Mouse (Mus musculus) brain, embryonic 18.5 days (tissue): ENCODE measurements around the gene Dnajc22.
"Not testable (repeated sequence)": the region's sequence is repeated elsewhere in the genome, so short reads cannot be mapped to it uniquely, and the experiment has no call there.

Experiments used
- DNase-seq: peaks from one replicate; pipeline ENCODE4 v3.0.0-alpha.2; 2012; ENCODE audit warnings: low read depth, low spot score

Dnajc22 gene

DNA sequence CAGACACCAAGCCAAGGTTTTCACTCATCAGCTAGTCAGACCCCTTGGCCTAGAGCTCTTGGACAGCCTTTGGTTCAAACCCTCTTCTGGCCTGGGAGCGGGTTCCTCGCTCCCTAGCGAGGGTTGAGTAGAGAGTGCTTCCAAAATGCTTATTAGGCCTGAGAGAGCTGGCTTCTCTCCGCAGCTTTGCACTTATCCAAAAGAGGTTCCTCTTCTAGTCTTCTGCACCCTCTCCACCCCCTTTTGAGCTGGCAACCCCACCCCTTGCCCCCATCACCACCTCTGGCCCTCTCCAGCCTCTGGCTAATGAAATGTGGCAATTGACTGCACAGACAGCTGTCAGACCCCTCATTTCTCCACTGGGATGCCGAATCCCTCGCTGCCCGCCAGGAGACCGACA is at the start of gene Dnajc22:
Dnajc22 (plus strand) TSS at position 301 of the 400 bp plus-strand sequence.
- no peak for DNase-seq

DNA sequence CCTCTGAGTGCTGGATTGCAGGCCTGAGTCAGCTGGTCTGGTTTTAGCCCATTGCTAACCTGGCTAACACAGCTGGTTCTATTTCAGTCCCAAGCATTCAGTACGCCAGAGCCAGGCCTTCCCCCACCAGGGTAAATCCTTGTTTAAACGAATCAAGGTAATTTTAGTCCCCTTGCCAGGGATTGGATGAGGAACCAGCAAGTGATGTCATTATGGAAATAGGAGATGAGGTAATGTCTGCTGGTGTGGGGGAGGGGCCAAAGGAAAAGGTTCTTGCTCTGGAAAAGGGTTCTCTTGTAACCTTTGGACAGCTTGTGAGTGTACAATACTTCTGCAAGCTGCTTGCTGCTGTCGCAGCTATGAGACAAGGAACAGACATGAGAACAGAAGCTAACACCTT is 48.1 kb upstream of the Dnajc22 start:
- DNase-seq = no peak

DNA sequence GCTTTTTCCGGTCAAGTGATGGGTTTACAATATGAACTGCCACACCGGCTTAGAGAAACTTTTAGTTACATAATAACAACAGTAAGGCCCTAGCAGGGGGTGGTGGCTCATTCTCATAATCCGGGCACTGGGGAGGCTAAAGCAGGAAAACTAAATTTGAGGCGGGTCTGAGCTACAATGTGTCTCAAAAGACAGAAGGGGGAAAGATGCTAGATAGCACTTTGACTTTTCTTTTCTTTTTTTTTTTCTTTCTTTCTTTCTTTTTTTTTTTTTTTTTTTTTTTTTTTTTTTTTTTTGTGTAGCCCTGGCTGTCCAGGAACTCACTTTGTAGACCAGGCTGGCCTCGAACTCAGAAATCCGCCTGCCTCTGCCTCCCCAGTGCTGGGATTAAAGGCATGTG is 47.2 kb upstream of the Dnajc22 start:
- DNase-seq = not testable (repeated sequence)

DNA sequence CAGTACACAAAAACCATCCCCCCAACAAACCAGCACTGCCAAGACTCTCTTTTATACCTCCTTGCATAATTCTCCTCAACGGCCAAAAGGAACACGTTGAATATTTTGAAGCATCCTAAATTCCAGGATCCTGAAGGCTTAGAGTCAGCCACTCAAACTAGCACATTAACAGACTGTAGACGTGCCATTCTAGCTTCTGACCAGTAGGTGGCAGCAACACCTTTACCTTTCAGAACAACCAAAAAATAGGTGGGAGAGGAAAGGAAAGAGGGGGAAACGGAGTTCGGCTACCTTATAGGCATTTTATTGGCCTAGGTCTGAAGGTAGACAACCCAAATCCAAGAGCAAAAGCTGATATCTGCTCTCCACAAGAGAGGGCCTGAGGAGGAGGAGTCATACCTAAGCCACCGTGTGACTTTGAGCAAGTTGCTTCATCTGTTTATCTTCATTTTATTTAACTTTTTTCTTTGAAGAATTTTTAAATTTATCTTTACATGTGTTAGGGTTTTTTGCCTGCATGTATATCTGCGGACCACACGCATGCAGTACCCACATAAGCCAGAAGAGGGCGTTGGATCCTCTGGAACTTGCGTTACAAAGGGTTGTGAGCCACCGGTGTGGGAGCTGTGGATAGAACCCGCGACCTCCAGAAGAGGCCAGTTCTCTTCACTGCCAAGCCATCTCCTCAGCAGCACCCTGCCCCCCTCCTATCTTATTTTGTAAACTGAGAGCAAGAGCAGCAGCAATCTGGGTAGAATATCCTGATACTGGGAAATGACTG is 43.3 kb upstream of the Dnajc22 start:
- DNase-seq = no peak

DNA sequence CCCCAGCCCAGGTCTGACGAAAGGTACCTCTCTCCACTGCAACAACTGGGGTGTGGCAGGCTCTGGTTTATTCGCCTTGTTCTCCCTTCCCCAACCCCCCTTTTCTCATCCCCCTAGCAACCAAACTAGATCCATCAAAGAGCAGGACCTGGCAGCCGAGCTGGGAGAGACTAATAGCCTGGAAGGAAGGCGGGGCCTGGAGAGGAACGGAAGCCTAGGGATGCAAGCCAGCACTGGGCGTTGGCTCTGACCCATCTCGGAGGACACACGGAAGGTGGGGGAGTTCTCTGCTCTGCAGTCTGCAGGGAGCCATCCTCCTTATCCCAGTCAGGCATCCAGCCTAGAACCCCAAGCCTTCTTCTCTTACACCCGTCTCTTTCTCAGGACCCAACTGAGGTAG is 39.6 kb upstream of the Dnajc22 start:
- no peak for DNase-seq

DNA sequence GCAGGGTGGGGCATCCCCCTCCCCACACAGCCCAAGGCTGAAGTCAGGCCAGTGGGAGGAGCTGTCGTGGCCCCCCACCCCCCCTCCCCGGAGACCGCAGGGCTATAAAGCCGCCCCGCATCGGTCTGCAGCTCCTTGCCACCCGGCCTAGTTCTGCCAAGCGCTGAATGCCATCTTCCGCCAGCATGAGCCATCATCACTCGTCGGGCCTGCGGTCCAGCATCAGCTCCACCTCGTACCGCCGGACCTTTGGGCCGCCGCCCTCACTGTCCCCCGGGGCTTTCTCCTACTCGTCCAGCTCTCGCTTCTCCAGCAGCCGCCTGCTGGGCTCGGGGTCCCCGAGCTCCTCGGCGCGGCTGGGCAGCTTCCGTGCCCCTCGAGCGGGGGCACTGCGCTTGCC is 37.9 kb upstream of the Dnajc22 start, which contains the start of gene Prph:
Prph (plus strand) TSS at position 135 of the 400 bp plus-strand sequence.
- no peak for DNase-seq

DNA sequence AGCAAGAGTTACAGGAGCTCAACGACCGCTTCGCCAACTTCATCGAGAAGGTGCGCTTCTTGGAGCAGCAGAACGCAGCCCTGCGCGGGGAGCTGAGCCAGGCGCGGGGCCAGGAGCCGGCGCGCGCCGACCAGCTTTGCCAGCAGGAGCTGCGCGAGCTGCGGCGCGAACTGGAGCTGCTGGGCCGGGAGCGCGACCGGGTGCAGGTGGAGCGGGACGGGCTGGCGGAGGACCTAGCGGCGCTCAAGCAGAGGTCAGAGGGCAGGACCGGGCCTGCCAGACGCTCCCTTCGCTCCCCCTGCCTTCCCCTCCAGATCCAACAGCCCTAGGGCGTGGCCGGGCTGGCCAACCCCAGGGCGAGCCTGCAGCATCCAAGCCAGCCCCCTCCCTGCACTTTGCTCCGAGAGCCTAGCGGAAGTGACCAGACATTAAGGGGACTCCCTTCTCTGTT is 37.4 kb upstream of the Dnajc22 start:
- no peak for DNase-seq

DNA sequence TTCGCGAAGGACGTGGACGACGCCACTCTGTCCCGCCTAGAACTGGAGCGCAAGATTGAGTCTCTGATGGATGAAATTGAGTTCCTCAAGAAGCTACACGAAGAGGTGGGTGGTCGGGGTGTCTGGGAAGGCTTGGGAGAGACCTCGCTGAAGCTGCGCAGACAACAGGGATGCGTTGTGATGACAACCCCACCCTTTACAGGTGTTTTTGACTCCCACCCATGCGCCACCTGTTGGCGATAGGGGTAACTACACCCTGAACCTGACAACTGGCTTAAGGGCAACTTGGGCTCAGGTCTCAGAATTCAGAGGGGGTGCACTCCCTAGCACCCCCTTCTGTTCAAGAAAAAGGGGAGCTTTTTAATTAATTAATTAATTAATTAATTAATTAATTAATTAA is 36.6 kb upstream of the Dnajc22 start:
- DNase-seq = no peak

DNA sequence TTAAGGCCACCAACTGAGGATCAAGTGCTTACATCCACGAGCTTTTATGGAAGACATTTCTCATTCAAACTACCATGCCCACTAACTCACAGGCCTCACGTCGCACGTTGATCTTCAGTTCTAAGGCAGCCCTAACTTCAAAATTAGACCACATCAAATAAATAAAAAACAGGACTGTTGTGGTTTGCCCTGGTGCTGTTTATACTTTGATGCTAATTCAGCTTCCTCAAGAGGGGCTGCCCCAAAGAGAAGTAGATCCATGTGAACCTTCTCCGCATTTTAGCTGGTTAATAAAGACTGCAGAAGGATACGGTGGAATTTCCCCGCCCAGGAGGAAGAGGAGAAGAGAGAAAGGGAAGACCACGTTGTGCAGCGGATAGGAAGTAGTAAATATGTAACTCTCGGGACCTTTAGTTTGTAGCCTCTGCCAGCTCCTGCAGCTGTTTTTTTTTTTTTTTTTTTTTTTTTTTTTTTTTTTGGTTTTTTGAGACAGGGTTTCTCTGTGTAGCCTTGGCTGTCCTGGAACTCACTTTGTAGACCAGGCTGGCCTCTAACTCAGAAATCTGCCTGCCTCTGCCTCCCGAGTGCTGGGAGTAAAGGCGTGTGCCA is 27.3 kb upstream of the Dnajc22 start:
- DNase-seq = no peak

DNA sequence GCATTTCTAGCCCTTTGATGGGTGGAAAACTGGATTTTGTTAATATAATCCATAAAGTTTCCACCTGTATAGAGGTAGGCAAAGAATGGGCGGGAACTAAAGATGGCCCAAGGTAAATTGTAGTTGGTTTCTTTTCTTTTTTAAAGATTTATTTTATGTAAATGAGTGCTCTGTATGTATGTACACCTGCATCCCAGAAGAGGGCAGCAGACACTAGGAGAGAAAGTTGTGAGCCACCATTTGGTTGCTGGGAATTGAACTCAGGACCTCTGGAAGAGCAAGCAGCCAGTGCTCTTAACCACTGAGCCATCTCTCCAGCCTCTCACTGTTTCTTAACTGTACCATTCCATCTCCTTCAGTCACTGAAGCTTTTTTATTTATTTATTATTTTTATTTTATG is 21.0 kb upstream of the Dnajc22 start:
- DNase-seq = no peak

DNA sequence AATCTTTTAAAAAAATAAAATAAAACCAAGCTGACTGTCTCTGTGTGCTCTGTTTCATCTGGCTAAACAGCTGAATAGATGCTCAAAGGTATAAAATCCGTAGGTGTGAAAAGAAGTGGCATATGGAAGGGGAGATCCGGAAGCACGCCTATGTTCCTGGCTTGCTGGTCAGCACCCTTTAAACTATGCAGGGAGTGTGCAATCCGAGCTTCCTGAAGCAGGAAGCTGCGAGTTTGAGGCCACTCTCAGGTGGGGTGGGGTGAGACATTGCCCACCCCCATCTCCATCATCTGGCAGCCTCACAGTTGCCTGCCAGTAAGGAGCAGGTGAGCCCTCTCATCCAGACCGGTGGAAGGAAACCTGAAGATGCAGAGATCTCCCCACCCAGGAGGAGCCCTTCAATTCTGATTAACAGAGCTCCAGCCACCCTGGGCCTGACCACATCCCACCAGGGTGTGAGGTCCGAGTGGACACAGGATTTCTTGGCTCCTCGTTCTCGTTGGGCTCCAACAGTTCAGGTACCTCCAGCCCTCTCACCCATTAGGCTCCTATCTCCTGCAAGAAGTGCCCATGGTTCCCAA is 18.9 kb upstream of the Dnajc22 start, which contains the start of gene Troap:
Troap (plus strand) TSS at position 557 of the 581 bp plus-strand sequence.
- DNase-seq = no peak

DNA sequence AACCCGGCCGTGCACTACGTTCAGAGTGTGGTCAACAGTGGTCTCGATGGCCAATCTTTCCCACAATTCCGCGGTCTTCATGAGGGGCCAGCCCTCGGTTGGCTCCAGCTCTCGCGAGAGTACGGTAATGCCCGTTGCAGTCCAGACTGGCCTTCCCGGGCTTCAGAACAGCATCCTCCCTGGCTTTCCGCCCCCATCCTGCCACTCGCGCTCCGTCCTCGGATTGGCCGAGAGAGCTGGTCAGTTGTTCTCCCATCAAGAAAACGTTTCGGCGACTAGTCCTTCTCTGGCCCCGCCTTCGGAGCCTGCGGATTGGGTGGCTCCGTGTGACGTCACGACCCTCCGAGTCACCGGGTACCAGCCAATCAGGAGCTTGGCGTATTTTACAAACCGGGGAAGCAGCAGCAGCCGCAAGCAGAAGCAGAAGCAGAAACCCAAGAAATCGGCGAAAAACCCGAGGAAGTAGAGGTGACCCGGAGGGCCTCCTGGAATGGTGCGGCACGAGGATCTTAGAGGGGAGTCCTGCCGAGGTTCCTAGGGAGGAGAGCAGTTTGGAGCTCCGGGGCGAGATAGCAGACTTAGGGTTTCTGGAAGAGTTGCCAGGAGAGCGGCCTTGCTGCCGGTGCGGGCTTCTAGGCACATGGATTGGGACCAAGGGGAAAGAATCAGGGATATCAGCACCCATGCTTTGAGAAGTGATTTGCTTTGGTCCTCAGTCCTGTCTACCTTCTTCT is 18.2 kb upstream of the Dnajc22 start:
- peak; percentile 94 for DNase-seq

DNA sequence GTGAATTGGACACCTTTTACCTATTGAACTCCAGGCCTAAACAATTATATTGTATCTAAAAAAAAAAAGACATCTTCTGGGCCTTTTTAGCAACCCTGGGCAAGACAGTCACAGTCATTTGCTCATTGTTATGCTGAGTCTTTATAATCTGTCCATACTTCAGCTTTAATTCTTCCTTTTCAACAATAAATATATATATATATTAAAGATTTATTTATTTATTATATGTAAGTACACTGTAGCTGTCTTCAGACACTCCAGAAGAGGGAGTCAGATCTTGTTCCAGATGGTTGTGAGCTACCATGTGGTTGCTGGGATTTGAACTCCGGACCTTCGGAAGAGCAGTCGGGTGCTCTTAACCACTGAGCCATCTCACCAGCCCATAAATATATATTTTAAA is 17.0 kb upstream of the Dnajc22 start:
- DNase-seq = not testable (repeated sequence)

DNA sequence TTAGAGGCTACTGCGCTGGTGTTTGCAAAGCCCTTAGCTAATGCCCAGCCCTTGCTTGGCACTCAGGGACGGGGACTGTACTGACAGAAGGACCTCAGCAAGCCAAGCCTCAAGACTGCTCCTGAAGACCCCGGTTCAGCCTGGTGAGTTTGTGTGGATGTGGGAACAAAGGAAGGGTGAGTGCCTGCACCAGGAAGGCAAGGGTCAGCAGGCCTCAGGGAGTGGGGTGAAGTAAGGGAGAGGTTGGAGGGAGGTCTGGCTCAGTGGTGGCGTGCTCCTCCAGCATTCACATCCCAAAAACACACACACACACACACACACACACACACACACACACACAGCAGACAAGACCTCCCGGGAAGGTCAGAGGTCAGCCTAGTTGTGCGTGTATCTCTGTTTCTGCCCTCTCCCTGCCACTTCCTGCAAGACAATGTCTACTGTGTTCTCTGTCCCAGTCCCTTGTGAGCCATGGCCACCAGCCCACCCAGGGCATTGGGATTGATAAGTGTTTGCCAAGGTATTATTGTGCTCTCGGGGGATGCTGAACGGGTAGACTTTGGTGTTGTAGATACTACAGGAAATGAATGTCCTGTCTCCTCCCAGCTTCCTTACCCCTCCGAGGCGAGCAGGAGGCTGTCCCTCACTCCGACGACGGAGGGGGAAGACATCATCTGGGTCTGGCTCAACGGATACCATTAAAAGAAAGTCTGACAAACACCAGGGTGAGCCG is 14.6 kb upstream of the Dnajc22 start:
- no peak for DNase-seq

DNA sequence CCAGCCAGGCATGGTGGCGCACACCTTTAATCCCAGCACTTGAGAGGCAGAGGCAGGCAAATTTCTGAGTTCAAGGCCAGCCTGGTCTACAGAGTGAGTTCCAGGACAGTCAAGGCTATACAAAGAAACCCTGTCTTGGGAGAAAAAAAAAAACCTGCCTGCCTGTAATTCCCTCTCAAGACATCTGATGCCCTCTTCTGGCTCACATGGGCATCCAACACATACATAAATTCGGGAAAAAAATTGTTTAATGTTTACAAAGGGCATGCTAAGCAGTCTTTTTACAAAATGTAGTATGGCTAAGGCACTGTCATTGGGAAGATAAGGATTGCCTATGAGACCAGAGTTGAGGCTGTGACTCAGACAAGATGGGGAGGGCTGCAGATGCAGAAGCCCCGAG is 13.2 kb upstream of the Dnajc22 start:
- no peak for DNase-seq

DNA sequence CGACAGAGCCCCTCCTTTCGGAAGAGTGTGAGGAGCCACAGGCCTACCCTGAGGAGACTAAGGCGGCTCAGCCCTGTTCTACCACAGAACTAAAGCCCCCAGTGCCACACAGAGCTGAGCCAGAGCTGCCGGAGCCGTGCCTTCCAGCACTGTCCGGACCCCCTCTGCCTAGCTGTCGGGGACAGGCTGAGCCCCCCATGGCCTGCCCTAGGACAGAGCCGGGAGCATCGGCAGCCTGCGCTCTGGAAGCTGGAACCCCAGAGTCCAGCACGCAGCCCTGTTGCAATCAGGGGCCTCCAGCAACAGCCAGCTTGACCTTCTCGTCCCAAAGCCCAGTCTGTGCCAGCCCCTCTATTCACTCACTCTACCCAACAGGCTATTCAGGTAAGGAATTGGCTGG is 10.6 kb upstream of the Dnajc22 start:
- DNase-seq = no peak

DNA sequence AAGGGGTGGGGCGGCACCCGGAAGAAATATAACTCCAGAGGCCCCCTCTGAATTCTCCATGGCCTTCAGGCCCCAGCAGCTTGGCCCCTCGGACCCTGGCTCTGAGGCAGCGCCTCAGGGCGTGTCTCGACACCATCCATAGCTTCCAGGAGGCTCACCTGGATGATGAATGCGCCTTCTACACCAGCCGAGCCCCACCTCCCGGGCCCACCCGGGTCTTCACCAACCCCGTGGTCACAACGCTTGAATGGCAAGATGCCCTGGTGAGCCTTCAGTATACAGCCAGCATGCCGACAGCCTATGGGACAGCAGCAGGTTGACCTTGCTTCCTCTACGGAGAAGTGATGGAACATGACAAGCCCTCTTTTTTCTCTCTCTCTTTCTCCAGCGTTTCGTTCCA is 10.1 kb upstream of the Dnajc22 start:
- DNase-seq = no peak

DNA sequence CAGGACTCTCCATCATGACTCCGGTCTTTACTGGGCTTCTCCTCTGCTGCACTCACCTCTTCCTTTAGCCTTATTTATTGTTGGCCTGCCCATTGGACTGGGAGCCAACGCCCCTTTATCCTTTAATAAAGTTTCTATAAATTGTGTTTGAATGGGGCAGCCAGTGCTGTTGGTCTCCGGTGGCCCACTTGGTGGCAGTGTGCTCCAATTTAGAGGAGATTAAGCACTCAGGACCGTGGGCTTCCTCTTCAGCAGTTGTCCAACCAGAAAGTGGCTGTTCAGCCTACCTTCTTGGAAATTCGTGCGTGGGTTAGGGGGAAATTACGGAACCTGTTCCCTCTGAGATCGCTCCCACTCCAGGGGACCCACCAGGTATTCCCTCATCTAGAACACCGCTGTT is 9.7 kb upstream of the Dnajc22 start:
- DNase-seq = no peak

DNA sequence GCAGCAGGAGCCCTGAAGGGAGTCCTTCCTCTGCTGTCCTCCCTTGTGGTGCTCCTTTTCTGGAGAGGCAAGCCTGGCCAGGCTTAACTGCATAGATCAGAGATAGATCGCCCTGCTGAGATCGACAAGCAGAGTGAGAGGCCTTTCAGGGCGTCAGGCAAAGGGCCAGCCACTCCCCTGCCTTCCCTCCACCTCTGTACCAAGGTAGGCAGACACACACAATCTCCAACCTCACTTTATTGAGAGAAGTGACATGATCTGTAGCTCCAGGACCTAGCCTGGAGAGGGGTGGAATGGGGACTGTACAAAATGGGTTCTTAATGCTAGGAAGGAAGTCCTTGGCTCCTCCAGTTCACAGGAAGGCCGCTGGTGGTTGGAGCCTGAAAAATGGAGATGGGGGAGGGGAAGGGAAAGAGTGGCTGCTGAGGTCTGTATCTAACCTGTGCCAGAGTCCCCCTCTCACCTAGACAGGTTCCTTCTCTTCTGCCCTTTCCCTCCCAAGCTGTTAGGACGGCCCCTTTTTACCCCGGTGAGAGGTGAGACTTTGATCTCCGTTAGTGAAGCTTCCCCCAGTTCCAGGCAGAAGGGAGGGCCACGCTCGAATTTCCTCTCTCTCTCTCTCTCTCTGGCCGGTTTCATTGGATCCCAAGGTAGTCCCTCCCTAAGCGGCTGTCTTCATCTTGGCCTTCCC is 9.0 kb upstream of the Dnajc22 start:
- no peak for DNase-seq

DNA sequence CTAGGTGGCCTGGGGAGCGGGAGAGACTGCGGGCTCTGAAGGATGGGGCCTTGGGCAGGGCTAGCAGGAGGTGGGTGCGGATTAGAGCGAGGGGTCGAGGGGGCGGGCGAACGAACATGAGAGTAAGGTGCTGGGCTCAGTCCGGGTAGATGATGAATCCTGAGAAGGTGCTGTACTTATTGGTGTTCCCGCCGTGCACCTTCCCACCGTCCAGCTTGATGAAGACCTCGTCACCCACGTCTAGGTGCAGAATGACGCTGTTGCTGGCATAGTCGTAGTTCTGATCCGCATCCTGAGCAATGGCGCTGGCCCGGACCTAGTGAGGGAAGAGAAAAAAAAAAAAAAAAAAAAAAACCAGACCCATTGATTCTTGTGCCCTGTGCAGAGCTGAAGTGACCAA is 8.4 kb upstream of the Dnajc22 start:
- DNase-seq = no peak

DNA sequence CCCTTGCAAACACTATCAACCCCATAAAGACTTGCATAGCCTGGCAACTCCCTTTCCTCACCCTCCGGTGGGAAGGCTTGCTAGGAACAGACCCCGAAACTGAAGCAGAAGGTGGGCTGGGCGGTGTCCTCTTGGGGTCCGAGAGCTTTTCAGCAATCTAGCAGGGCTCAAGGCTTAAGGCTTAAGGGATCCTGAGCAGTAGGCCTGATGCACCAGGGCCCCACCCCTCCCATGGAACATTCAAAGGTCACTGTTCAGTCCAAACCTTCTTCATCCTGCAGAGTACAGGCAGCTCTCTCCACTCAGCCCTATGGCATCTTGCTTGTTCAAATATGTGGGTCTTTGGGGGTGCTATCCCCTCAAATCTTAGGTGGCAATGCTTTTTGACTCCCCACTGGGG is 7.0 kb upstream of the Dnajc22 start:
- DNase-seq = no peak
